24 mouse cellular contexts compared by ENCODE assay signal in the genomic region with DNA sequence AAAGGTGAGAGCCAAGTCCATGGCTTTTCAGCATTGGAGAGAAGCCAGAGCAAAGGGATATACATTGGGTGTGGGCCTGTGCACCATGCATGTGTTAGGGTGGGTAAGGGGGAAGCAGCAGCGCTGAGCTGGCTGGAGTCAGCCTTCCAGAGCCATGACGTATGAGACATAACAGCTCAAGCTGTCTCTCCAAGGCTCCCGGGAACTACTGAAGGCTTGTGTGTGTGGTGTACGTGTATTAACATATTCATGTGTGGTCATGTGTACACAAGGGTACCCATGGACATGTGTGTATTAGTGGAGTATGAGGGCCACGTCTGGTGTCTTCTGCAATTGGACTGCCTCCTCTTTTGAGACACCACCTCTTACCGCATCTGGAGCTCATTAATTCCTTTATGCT.
"Had no signal": no experiment of that assay in that cellular context is flagged by ENCODE, and none has a peak within 500 bp of the region (broad histone marks: within the 10 kb centered on the region; RNA-seq: fewer than 3 reads in every experiment).

No protein-coding gene starts in this region.

- H3K27ac ChIP-seq: intestine, embryonic 15.5 days; layer of hippocampus, adult 2 months; liver, embryonic 12.5 days; liver, embryonic 15.5 days; lung, embryonic 15.5 days; midbrain, embryonic 12.5 days; midbrain, embryonic 15.5 days; neural tube, embryonic 12.5 days; neural tube, embryonic 15.5 days; stomach, embryonic 15.5 days had no signal

- H3K4me2 ChIP-seq: intestine, embryonic 15.5 days; liver, embryonic 12.5 days; liver, embryonic 15.5 days; lung, embryonic 15.5 days; midbrain, embryonic 12.5 days; midbrain, embryonic 15.5 days; neural tube, embryonic 12.5 days; neural tube, embryonic 15.5 days; stomach, embryonic 15.5 days had no signal

- H3K9ac ChIP-seq: intestine, embryonic 15.5 days; liver, embryonic 12.5 days; liver, embryonic 15.5 days; lung, embryonic 15.5 days; midbrain, embryonic 12.5 days; midbrain, embryonic 15.5 days; neural tube, embryonic 12.5 days; neural tube, embryonic 15.5 days; stomach, embryonic 15.5 days had no signal

- H3K4me3 ChIP-seq: intestine, embryonic 15.5 days; layer of hippocampus, adult 2 months; liver, embryonic 12.5 days; liver, embryonic 15.5 days; lung, embryonic 15.5 days; megakaryocyte, embryonic 14.5 days; midbrain, embryonic 12.5 days; midbrain, embryonic 15.5 days; neural tube, embryonic 12.5 days; neural tube, embryonic 15.5 days; stomach, embryonic 15.5 days had no signal

- H3K36me3 ChIP-seq: intestine, embryonic 15.5 days; liver, embryonic 12.5 days; liver, embryonic 15.5 days; lung, embryonic 15.5 days; midbrain, embryonic 12.5 days; midbrain, embryonic 15.5 days; neural tube, embryonic 12.5 days; neural tube, embryonic 15.5 days; stomach, embryonic 15.5 days had no signal

- DNase-seq: kidney, adult 18-20 months; kidney, adult 9 months; kidney, postnatal 14 days; kidney, postnatal 4 days; layer of hippocampus, adult 9-11 months; liver; lung, adult 18-20 months; lung, postnatal 10 days; lung, postnatal 36 days; retina, postnatal 1 day; right cerebral cortex, postnatal 25 days; spleen, adult 18-20 months; thymus, postnatal 25 days had no signal

- H3K27me3 ChIP-seq: intestine, embryonic 15.5 days; liver, embryonic 12.5 days; liver, embryonic 15.5 days; lung, embryonic 15.5 days; midbrain, embryonic 12.5 days; midbrain, embryonic 15.5 days; neural tube, embryonic 12.5 days; neural tube, embryonic 15.5 days; stomach, embryonic 15.5 days had no signal

- H3K9me3 ChIP-seq: intestine, embryonic 15.5 days; liver, embryonic 12.5 days; liver, embryonic 15.5 days; lung, embryonic 15.5 days; megakaryocyte, embryonic 14.5 days; midbrain, embryonic 12.5 days; midbrain, embryonic 15.5 days; neural tube, embryonic 12.5 days; neural tube, embryonic 15.5 days; stomach, embryonic 15.5 days had no signal

- ATAC-seq: intestine, embryonic 15.5 days; liver, embryonic 12.5 days; midbrain, embryonic 15.5 days had no signal

- H3K4me1 ChIP-seq: liver, embryonic 12.5 days; liver, embryonic 15.5 days; neural tube, embryonic 12.5 days had no signal
